Mouse (Mus musculus) hindbrain, embryonic 13.5 days (tissue): ENCODE measurements around the gene Sec14l3. TPM values are rescaled to one million over a fixed set of nuclear protein-coding genes. Genes with fewer than 3 reads are reported as not detected.

ENCODE experiments used
- ATAC-seq: fragments of 200-750 bp; cut with Nextera tagmentation; 2 replicates; pipeline ENCODE4 v1.8.0; 2017; ENCODE audit warnings: moderate TSS enrichment; ENCODE audit not compliant: low FRiP score
- H3K27ac ChIP-seq: fragments of 300-500 bp; sonication (generic); 2 replicates; pipeline ENCODE4 v1.5.1; 2015; ENCODE audit warnings: inconsistent platforms, mild to moderate bottlenecking, moderate library complexity
- H3K27me3 ChIP-seq: fragments of 300-500 bp; sonication (generic); 2 replicates; pipeline ENCODE4 v1.6.1; 2015; ENCODE audit warnings: mild to moderate bottlenecking, inconsistent platforms
- H3K36me3 ChIP-seq: fragments of 300-500 bp; sonication (generic); 2 replicates; pipeline ENCODE4 v1.6.1; 2015; ENCODE audit warnings: mild to moderate bottlenecking, inconsistent platforms
- H3K4me1 ChIP-seq: fragments of 300-500 bp; sonication (generic); replicated peaks from 2 replicates; pipeline ENCODE4 v1.6.1; 2015; ENCODE audit warnings: inconsistent platforms
- H3K4me2 ChIP-seq: fragments of 300-500 bp; sonication (generic); 2 replicates; pipeline ENCODE4 v1.6.1; 2015; ENCODE audit warnings: inconsistent platforms, mild to moderate bottlenecking, moderate library complexity
- H3K4me3 ChIP-seq: fragments of 300-500 bp; sonication (generic); 2 replicates; pipeline ENCODE4 v1.5.1; 2015; ENCODE audit warnings: mild to moderate bottlenecking, inconsistent platforms
- H3K9ac ChIP-seq: fragments of 300-500 bp; sonication (generic); 2 replicates; pipeline ENCODE4 v1.6.1; 2015; ENCODE audit warnings: mild to moderate bottlenecking, inconsistent platforms
- H3K9me3 ChIP-seq: fragments of 300-500 bp; sonication (generic); 2 replicates; pipeline ENCODE4 v1.6.1; 2016; ENCODE audit warnings: inconsistent platforms
- WGBS: fragments of 180-500 bp; shearing (Covaris S2); methylation state at CpG from one replicate; pipeline ENCODE4 v1.1.7; 2015; 5-methylcytosine and 5-hydroxymethylcytosine counted together
- polyA plus RNA-seq: library from polyadenylated mRNA; unstranded; fragments of >200 nt; fragmentation: Nextera tagmentation; extraction: Ambion mirVana; gene quantifications from 2 replicates; pipeline ENCODE4 v1.2.1, GENCODE M21; 2015

Gene Sec14l3
- polyA plus RNA-seq, 1 experiment from 2014 or later, result 0.08 TPM

- ATAC-seq, result no peak
- no peaks in the 10 kb centered on the region for H3K36me3 ChIP-seq
- H3K4me2 ChIP-seq, result no peak within 1 kb of the TSS
- WGBS, result 79% methylated on average over 10 of the region's 10 CpGs
- peaks cover 12% of the 10 kb centered on the region; the same call in 1 of the 2 replicates for H3K9me3 ChIP-seq
- H3K9ac ChIP-seq, result no peak within 1 kb of the TSS
- H3K4me1 ChIP-seq, result peaks cover 12% of the 10 kb centered on the region
- H3K27me3 ChIP-seq, result peaks cover 22% of the 10 kb centered on the region
- no peak within 1 kb of the TSS for H3K27ac ChIP-seq
- H3K4me3 ChIP-seq, result no peak within 1 kb of the TSS
These were observed 58.3 kb downstream of the Sec14l3 start, which contains the start of gene Sec14l2 for GRCm38 (mm10) chr11:4122742-4123579. Gene Sec14l2 (minus strand): TSS chr11:4123415.

DNA sequence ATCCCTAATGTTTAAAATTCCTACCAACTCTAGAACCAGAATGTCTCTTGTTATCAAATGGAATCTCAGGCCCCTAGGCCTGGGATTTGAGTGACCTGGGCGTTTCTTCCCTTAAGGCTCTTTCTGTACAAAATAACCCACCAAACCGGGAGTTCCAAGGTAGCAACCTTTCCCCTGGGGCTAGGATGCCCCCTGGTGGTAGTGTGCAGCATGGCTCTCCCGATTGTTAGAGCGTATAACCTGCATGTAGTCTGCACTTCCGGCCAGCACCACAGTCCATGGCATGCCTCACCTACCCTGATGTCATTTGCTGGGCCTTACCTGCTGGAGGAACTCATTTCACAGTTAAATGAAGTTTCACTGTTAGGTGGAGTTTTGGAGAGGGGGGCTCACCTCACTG lies 59.3 kb downstream of the Sec14l3 start:
- 65% methylated on average over 5 of the region's 5 CpGs for WGBS
- H3K9ac ChIP-seq, result no peak overlapping the region

DNA sequence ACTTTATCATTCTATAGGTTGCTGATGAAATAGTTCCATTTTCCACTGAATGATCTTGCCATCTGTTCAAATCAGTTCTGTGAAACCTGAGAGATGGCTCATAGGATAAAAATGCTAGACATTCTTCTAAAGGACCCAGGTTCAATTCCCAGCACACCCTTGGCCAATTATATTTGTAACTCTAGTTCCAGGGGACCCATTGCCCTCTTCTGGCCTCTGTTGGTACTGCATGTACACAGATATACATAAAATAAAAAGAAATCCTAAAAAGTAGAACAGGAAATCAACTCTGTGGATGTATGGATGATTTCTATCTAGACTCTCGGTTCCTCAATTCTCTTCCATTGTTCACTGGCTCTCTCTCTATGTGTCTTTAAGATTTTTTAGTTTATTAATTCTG lies 62.4 kb downstream of the Sec14l3 start:
- no peak overlapping the region for H3K9ac ChIP-seq
- peaks cover 12% of the 10 kb centered on the region; the same call in 1 of the 2 replicates for H3K9me3 ChIP-seq
- no peaks in the 10 kb centered on the region for H3K27me3 ChIP-seq
- no peak for ATAC-seq
- no peak overlapping the region for H3K27ac ChIP-seq
- no peak overlapping the region for H3K4me3 ChIP-seq
- WGBS, result 97% methylated on average over 1 of the region's 1 CpGs
- H3K4me2 ChIP-seq, result no peak overlapping the region
- no peaks in the 10 kb centered on the region for H3K4me1 ChIP-seq
- no peaks in the 10 kb centered on the region for H3K36me3 ChIP-seq

More for the DNA sequence above, 59.3 kb downstream of the Sec14l3 start:
- Histone ChIP-seq H3K4me3 (no peak overlapping the region), H3K27me3 (peaks cover 22% of the 10 kb centered on the region), H3K9me3 (peaks cover 12% of the 10 kb centered on the region; the same call in 1 of the 2 replicates), H3K27ac (no peak overlapping the region), H3K4me1 (peaks cover 4% of the 10 kb centered on the region), H3K4me2 (no peak overlapping the region), H3K36me3 (no peaks in the 10 kb centered on the region)
- no peak for ATAC-seq

Other genes with a start within 250 kb of the Sec14l3 start
- gene Osbp2, start 200.9 kb upstream of the Sec14l3 start, polyA plus RNA-seq, result 14.5 and 17.4 TPM in 2 replicates
- gene 4921536K21Rik, start 169.7 kb upstream of the Sec14l3 start, polyA plus RNA-seq, result 0.47 and 0.84 TPM in 2 replicates
- gene Dusp18, start 169.6 kb upstream of the Sec14l3 start, polyA plus RNA-seq, result 33.8 and 35.2 TPM in 2 replicates
- gene Slc35e4, start 150.2 kb upstream of the Sec14l3 start, polyA plus RNA-seq, result 11.1 and 11.4 TPM in 2 replicates
- 28.4 and 28.5 TPM in 2 replicates for gene Tcn2, start 132.7 kb upstream of the Sec14l3 start, polyA plus RNA-seq
- gene Pes1, start 100.9 kb upstream of the Sec14l3 start, polyA plus RNA-seq, result 60.7 and 60.9 TPM in 2 replicates
- gene 4930556J24Rik, start 88.1 kb upstream of the Sec14l3 start, polyA plus RNA-seq, result not detected in 2 replicates
- gene Gal3st1, start 81.2 kb upstream of the Sec14l3 start, polyA plus RNA-seq, result 4.0 and 4.3 TPM in 2 replicates
- gene Sec14l4, start 33.4 kb upstream of the Sec14l3 start, polyA plus RNA-seq, result not detected in 2 replicates
- gene Mtfp1, start 30.6 kb downstream of the Sec14l3 start, polyA plus RNA-seq, result 5.7 and 6.2 TPM in 2 replicates
- 2.3 and 3.4 TPM in 2 replicates for gene Sec14l2, start 58.6 kb downstream of the Sec14l3 start, polyA plus RNA-seq
- 42.9 and 44.0 TPM in 2 replicates for gene Rnf215, start 70.4 kb downstream of the Sec14l3 start, polyA plus RNA-seq
- 7.2 and 8.1 TPM in 2 replicates for gene Ccdc157, start 95.5 kb downstream of the Sec14l3 start, polyA plus RNA-seq
- 54.3 and 55.1 TPM in 2 replicates for gene Sf3a1, start 95.5 kb downstream of the Sec14l3 start, polyA plus RNA-seq
- 26.1 and 28.0 TPM in 2 replicates for gene Tbc1d10a, start 121.9 kb downstream of the Sec14l3 start, polyA plus RNA-seq
- 2.2 and 2.3 TPM in 2 replicates for gene Castor1, start 153.4 kb downstream of the Sec14l3 start, polyA plus RNA-seq
- 0.14 TPM in 1 of 2 replicates, not detected in the other for gene Osm, start 171.6 kb downstream of the Sec14l3 start, polyA plus RNA-seq
- gene Lif, start 192.7 kb downstream of the Sec14l3 start, polyA plus RNA-seq, result 0.08 TPM in 1 of 2 replicates, not detected in the other